Mouse (Mus musculus) cortical plate, adult 2 months (tissue): ENCODE results near the gene Pkd1l1. TPM values are rescaled to one million over a fixed set of nuclear protein-coding genes. Genes with fewer than 3 reads are reported as not detected.

Experiments used
- H3K27ac ChIP-seq: fragments of 200-500 bp; 2 replicates; pipeline ENCODE4 v1.5.1; 2012; ENCODE audit warnings: low read length, control low read depth, inconsistent platforms; ENCODE audit not compliant: insufficient read depth
- H3K4me1 ChIP-seq: fragments of 200-500 bp; 2 replicates; pipeline ENCODE4 v1.6.1; 2011; ENCODE audit warnings: low read length; ENCODE audit not compliant: control insufficient read depth, insufficient read depth
- H3K4me3 ChIP-seq: fragments of 200-500 bp; 2 replicates; pipeline ENCODE4 v1.5.1; 2011; ENCODE audit warnings: mild to moderate bottlenecking, low read length, control low read depth; ENCODE audit not compliant: insufficient read depth
- CTCF ChIP-seq: fragments of 200-500 bp; IDR thresholded peaks from 2 replicates; pipeline ENCODE4 v1.5.1; 2011; ENCODE audit warnings: mild to moderate bottlenecking, control low read depth, low read length; ENCODE audit not compliant: insufficient read depth; ENCODE audit errors: extremely low read depth
- POLR2A ChIP-seq: fragments of 200-500 bp; IDR thresholded peaks from 2 replicates; pipeline ENCODE4 v1.6.1; 2011; ENCODE audit warnings: mild to moderate bottlenecking, low read length, control low read depth; ENCODE audit not compliant: insufficient read depth; ENCODE audit errors: extremely low read depth
- polyA plus RNA-seq: library from polyadenylated mRNA; depleted of rRNA; stranded (reverse); fragments of >200 nt; gene quantifications from 2 replicates; pipeline ENCODE4 v1.2.3, GENCODE M21; 2012

Pkd1l1 gene
- polyA plus RNA-seq, 1 experiment, result 0.06 TPM

- Histone ChIP-seq H3K4me1 (no peaks in the 10 kb centered on the region), H3K27ac (no peak overlapping the region), H3K4me3 (no peak overlapping the region)
- no peak for TF ChIP-seq CTCF
- TF ChIP-seq POLR2A, result no peak
Measured at GRCm38 (mm10) chr11:8830551-8830950, 142.5 kb downstream of the Pkd1l1 start.

- Histone ChIP-seq H3K4me1 (no peaks in the 10 kb centered on the region), H3K27ac (no peak overlapping the region), H3K4me3 (no peak overlapping the region)
- no peak for TF ChIP-seq POLR2A
- TF ChIP-seq CTCF, result no peak
Measured at GRCm38 (mm10) chr11:8829561-8829960, 143.5 kb downstream of the Pkd1l1 start.

GRCm38 (mm10) chr11:8828836-8829526 is 144.1 kb downstream of the Pkd1l1 start:
- Histone ChIP-seq H3K4me3 (no peak overlapping the region), H3K4me1 (no peaks in the 10 kb centered on the region), H3K27ac (no peak overlapping the region)
- TF ChIP-seq POLR2A (no peak), CTCF (no peak)

GRCm38 (mm10) chr11:8826609-8827008 is 146.5 kb downstream of the Pkd1l1 start:
- TF ChIP-seq CTCF (no peak), POLR2A (no peak)
- Histone ChIP-seq H3K27ac (no peak overlapping the region), H3K4me3 (no peak overlapping the region), H3K4me1 (no peaks in the 10 kb centered on the region)

- TF ChIP-seq CTCF, result no peak
- no peaks in the 10 kb centered on the region for H3K4me1 ChIP-seq
- H3K4me3 ChIP-seq, result no peak overlapping the region
- no peak overlapping the region for H3K27ac ChIP-seq
Measured at GRCm38 (mm10) chr11:8826046-8826445, 147.0 kb downstream of the Pkd1l1 start.

- H3K27ac ChIP-seq, result no peak overlapping the region
- no peak overlapping the region for H3K4me3 ChIP-seq
- TF ChIP-seq CTCF (no peak), POLR2A (no peak)
- H3K4me1 ChIP-seq, result no peaks in the 10 kb centered on the region
Measured at GRCm38 (mm10) chr11:8825413-8825812, 147.7 kb downstream of the Pkd1l1 start.

GRCm38 (mm10) chr11:8821403-8821802 is 151.7 kb downstream of the Pkd1l1 start:
- no peaks in the 10 kb centered on the region for H3K4me1 ChIP-seq
- TF ChIP-seq POLR2A, result no peak
- TF ChIP-seq CTCF, result no peak
- no peak overlapping the region for H3K27ac ChIP-seq
- no peak overlapping the region for H3K4me3 ChIP-seq

- Histone ChIP-seq H3K4me3 (no peak overlapping the region), H3K27ac (no peak overlapping the region), H3K4me1 (no peaks in the 10 kb centered on the region)
- TF ChIP-seq CTCF (no peak), POLR2A (no peak)
Measured at GRCm38 (mm10) chr11:8817376-8817775, 155.7 kb downstream of the Pkd1l1 start.

- Histone ChIP-seq H3K27ac (no peak overlapping the region), H3K4me3 (no peak overlapping the region), H3K4me1 (no peaks in the 10 kb centered on the region)
- TF ChIP-seq CTCF, result no peak
Measured at GRCm38 (mm10) chr11:8814097-8814790, 158.8 kb downstream of the Pkd1l1 start.

GRCm38 (mm10) chr11:8811506-8812100 is 161.5 kb downstream of the Pkd1l1 start:
- TF ChIP-seq CTCF (no peak), POLR2A (no peak)
- H3K4me1 ChIP-seq, result no peaks in the 10 kb centered on the region
- no peak overlapping the region for H3K4me3 ChIP-seq
- no peak overlapping the region for H3K27ac ChIP-seq
